Mouse (Mus musculus) limb, embryonic 10.5 days (tissue): ENCODE measurements at regions not wholly inside any gene's neighbourhood (a gene's known extent, or its start where the extent isn't known, plus 50 kb on each side); places are given as distances from the start of the nearest gene placed in this dataset.

Source experiments
- DNase-seq: peaks from one replicate; pipeline ENCODE4 v3.0.0-alpha.2; 2017; ENCODE audit warnings: low spot score
- H3K27ac ChIP-seq: fragments of 300-500 bp; sonication (generic); 2 replicates; pipeline ENCODE4 v1.5.1; 2016; ENCODE audit warnings: mild to moderate bottlenecking
- H3K27me3 ChIP-seq: fragments of 300-500 bp; sonication (generic); 2 replicates; pipeline ENCODE4 v1.6.1; 2016; ENCODE audit warnings: low read depth, mild to moderate bottlenecking; ENCODE audit not compliant: poor library complexity, severe bottlenecking
- H3K36me3 ChIP-seq: fragments of 300-500 bp; sonication (generic); 2 replicates; pipeline ENCODE4 v1.6.1; 2016; ENCODE audit warnings: mild to moderate bottlenecking, moderate library complexity
- H3K4me1 ChIP-seq: fragments of 300-500 bp; sonication (generic); 2 replicates; pipeline ENCODE4 v1.6.1; 2016
- H3K4me3 ChIP-seq: fragments of 300-500 bp; sonication (generic); 2 replicates; pipeline ENCODE4 v1.5.1; 2016; ENCODE audit warnings: mild to moderate bottlenecking, moderate library complexity
- H3K9me3 ChIP-seq: fragments of 300-500 bp; sonication (generic); replicated peaks from 2 replicates; pipeline ENCODE4 v1.6.1; 2016; ENCODE audit warnings: mild to moderate bottlenecking
- WGBS: fragments of 180-500 bp; shearing (Covaris S2); methylation state at CpG from one replicate; pipeline ENCODE4 v1.1.7; 2016; 5-methylcytosine and 5-hydroxymethylcytosine counted together

GRCm38 (mm10) chr4:71283147-71283546 is 474.6 kb downstream of the Gm11232 start:
- Histone ChIP-seq H3K4me3 (no peak overlapping the region), H3K36me3 (no peaks in the 10 kb centered on the region), H3K4me1 (no peaks in the 10 kb centered on the region), H3K27me3 (no peaks in the 10 kb centered on the region), H3K9me3 (no peaks in the 10 kb centered on the region), H3K27ac (no peak overlapping the region)
- WGBS: 94% methylated on average over 1 of the region's 1 CpGs
- DNase-seq: no peak

GRCm38 (mm10) chr4:71279710-71280109 is 478.1 kb downstream of the Gm11232 start:
- Histone ChIP-seq H3K27ac (no peak overlapping the region), H3K27me3 (no peaks in the 10 kb centered on the region), H3K36me3 (no peaks in the 10 kb centered on the region), H3K4me1 (no peaks in the 10 kb centered on the region), H3K9me3 (no peaks in the 10 kb centered on the region), H3K4me3 (no peak overlapping the region)
- DNase-seq: no peak
- WGBS: 73% methylated on average over 1 of the region's 1 CpGs

- H3K4me1 ChIP-seq: no peaks in the 10 kb centered on the region
- DNase-seq: no peak
- H3K27ac ChIP-seq: no peak overlapping the region
- no peaks in the 10 kb centered on the region for H3K36me3 ChIP-seq
- 84% methylated on average over 2 of the region's 2 CpGs for WGBS
- no peak overlapping the region for H3K4me3 ChIP-seq
- no peaks in the 10 kb centered on the region for H3K27me3 ChIP-seq
- no peaks in the 10 kb centered on the region for H3K9me3 ChIP-seq
Measured at GRCm38 (mm10) chr4:71259897-71260296, 497.9 kb downstream of the Gm11232 start.

DNA sequence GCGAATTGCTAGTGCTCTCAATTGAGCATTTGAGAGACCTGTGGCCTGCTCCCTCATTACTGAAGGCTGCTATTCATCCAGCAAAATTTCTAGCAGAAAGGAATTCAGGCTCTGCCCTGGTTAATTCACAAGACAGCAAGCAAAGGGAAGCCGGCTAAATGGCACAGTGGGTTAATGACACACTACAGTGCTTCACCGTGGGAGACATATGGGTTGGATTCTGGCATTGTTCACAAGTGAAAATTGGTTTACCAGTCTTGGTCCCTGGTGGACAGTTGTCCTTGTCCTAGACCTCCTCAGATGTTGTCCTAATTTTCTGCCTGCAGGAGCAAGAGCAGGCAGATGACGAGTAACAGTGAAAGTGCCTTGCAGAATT is 527.3 kb downstream of the Gm11232 start:
- no peaks in the 10 kb centered on the region for H3K36me3 ChIP-seq
- no peaks in the 10 kb centered on the region for H3K27me3 ChIP-seq
- H3K4me1 ChIP-seq: no peaks in the 10 kb centered on the region
- DNase-seq: no peak
- H3K4me3 ChIP-seq: no peak overlapping the region
- H3K27ac ChIP-seq: no peak overlapping the region
- WGBS: 76% methylated on average over 4 of the region's 4 CpGs
- H3K9me3 ChIP-seq: no peaks in the 10 kb centered on the region

DNA sequence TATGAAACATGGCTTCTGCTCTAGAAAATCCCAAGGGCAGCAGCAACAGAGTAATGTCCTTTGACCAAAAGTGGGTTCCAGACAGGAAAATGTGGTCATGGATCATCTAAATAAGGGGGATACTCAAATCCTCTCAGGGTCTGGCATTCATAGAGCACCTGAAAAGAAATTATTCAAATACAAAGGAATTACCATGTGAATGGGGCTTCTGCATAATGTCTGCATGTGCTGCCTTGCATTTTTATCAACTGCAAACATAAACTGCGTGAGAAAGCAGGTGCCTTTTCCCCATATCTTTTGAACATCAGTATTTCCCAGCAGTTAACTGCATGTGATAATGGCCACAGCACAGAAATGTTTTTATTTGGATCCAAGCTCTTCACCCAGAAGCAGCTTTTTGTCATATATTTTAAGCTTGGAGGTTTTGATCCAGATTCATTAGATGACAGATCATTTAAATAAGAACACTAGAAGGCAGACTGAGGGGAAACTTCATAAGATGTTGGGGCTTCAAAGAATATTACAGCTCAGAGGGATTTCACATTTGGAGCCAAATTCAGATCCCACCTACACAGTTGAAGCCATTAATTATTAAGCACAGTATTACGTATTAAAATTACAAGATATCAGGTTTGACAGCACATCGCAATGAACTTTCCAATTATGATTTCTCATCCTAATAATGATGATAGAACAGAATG is 527.8 kb downstream of the Gm11232 start:
- no peak for DNase-seq
- Histone ChIP-seq H3K4me1 (no peaks in the 10 kb centered on the region), H3K27me3 (no peaks in the 10 kb centered on the region), H3K9me3 (no peaks in the 10 kb centered on the region), H3K36me3 (no peaks in the 10 kb centered on the region), H3K4me3 (no peak overlapping the region), H3K27ac (no peak overlapping the region)
- WGBS: 90% methylated on average over 3 of the region's 3 CpGs

DNA sequence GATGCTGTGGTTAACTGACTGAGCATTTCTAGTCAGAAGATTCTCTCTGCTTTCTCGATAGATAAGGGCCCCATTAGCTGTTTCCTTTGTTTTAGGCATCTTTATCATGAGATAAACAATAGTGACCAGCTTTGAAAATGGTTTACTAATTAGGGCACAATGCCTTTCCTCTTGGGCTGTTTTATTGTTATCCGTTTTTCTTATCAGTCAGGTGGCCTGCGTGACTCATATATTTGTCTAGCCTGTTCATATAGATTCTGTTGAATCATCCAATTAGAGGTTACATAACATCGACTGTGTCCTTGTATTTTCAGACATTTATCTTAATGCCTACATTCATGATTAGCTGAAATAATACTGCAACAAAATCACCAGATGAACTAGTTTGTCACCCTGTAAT is 531.1 kb downstream of the Gm11232 start:
- Histone ChIP-seq H3K36me3 (no peaks in the 10 kb centered on the region), H3K4me1 (no peaks in the 10 kb centered on the region), H3K27me3 (no peaks in the 10 kb centered on the region), H3K27ac (no peak overlapping the region), H3K9me3 (no peaks in the 10 kb centered on the region), H3K4me3 (no peak overlapping the region)
- no peak for DNase-seq
- WGBS: 93% methylated on average over 4 of the region's 4 CpGs

- no peak for DNase-seq
- Histone ChIP-seq H3K9me3 (no peaks in the 10 kb centered on the region), H3K4me1 (no peaks in the 10 kb centered on the region), H3K27ac (no peak overlapping the region), H3K27me3 (no peaks in the 10 kb centered on the region), H3K36me3 (no peaks in the 10 kb centered on the region), H3K4me3 (no peak overlapping the region)
- 82% methylated on average over 3 of the region's 3 CpGs for whole genome bisulfite sequencing
Measured at GRCm38 (mm10) chr4:71218060-71218459, 539.7 kb downstream of the Gm11232 start.

DNA sequence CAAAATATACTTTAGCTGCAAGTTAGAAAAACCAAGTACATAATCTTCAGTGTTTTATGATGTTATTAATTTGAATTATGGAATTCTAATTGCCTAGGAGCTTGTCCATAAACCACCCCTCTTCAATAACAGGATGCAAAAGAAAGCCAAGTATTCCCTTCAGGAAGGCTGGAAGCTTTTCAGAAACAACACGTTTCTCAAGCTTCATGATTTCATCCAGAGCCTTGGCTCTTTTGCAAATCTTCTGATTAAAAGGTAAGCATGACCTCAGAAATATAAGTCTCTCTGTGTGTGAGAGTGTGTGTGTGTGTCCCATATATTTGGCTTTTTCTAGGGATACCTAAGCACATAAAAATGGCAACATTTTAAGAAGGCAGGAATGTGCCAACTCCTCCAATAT is 570.0 kb downstream of the Gm11232 start:
- Histone ChIP-seq H3K9me3 (no peaks in the 10 kb centered on the region), H3K4me1 (no peaks in the 10 kb centered on the region), H3K36me3 (no peaks in the 10 kb centered on the region), H3K27me3 (no peaks in the 10 kb centered on the region), H3K27ac (no peak overlapping the region), H3K4me3 (no peak overlapping the region)
- 84% methylated on average over 1 of the region's 1 CpGs for WGBS
- no peak for DNase-seq

DNA sequence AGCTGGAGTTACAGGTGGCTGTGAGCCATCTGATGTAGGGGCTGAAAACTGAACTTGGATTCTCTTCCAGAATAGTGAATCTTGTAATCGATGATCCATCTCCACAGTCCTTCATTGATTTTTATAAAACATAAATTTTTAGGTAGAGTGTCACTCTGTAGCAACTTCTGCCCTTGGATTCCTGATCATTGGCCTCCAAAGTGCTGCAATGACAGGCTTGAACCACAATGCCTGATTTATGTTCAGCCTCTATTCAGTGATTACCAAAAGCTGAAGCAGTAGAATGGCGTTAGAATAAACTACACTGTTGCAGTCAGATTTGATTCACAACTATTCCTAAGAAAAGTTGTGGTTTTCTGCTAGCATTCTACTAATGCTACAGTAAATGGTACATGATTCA is 580.1 kb downstream of the Gm11232 start:
- H3K4me3 ChIP-seq: no peak overlapping the region
- H3K27ac ChIP-seq: no peak overlapping the region
- no peaks in the 10 kb centered on the region for H3K4me1 ChIP-seq
- H3K36me3 ChIP-seq: no peaks in the 10 kb centered on the region
- no peak for DNase-seq
- no peaks in the 10 kb centered on the region for H3K9me3 ChIP-seq
- H3K27me3 ChIP-seq: no peaks in the 10 kb centered on the region
- WGBS: 92% methylated on average over 2 of the region's 2 CpGs

DNA sequence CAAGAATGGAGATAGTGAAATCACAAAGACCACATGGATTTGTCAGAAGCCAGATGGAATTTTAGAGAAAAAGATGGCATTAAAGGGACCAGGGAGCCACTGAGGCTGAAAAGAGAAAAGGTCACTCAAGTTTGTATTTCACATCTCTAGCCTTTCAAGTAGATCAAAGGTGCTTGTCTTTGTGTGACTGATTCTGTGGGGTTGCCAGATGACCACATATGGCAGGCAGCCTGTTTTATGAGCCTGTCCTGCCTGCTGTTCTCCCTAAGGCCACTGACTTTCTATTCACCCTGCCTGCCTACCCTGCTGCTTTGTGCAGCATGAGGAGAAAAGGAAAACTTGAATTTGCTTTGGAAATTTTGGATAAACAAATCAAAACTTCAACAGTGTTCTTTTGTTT is 592.0 kb downstream of the Gm11232 start:
- H3K9me3 ChIP-seq: no peaks in the 10 kb centered on the region
- no peak overlapping the region for H3K4me3 ChIP-seq
- H3K36me3 ChIP-seq: no peaks in the 10 kb centered on the region
- H3K27me3 ChIP-seq: no peaks in the 10 kb centered on the region
- no peaks in the 10 kb centered on the region for H3K4me1 ChIP-seq
- H3K27ac ChIP-seq: no peak overlapping the region
- DNase-seq: no peak

- H3K27ac ChIP-seq: no peak overlapping the region
- 53% methylated on average over 1 of the region's 1 CpGs for WGBS
- H3K36me3 ChIP-seq: no peaks in the 10 kb centered on the region
- no peak overlapping the region for H3K4me3 ChIP-seq
- H3K9me3 ChIP-seq: no peaks in the 10 kb centered on the region
- H3K27me3 ChIP-seq: peaks cover 8% of the 10 kb centered on the region; the same call in 1 of the 2 replicates
- no peak for DNase-seq
- H3K4me1 ChIP-seq: peaks cover 27% of the 10 kb centered on the region
Measured at GRCm38 (mm10) chr4:71131670-71132317, 597.0 kb upstream of the Megf9 start.

DNA sequence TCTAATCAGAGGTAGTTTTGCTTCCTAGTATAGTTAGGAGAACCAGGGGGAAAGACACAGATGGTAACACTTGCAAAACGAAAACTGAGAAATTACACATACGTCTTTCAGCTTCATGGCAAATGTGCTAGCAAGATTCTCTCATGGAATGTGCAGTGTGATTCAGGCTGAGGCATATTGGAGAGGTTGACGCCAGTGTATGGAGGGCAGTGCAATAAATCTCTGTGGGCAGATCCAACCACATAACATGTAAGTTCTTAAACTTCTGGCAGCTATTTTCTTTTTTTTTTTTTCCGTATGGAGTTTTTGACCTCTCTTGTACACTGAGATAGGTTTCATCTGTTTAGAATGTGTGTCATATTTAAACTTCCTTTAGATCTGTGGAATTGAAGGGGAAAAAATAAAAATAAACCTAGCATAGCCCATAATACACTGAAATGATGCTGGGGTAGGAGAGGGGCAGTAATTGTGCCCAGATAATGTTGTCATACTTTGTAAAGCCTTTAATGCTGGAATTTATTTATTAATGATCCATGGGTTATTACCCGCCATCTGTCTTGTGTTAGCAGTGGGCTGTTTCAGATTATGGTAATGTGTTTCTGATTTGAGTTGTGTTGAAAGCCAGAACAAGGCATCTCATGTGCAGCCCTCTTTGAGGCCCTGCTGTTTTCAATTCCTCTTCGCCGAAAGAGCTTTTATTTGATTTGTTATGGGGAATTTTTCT is 596.3 kb upstream of the Megf9 start:
- H3K27ac ChIP-seq: no peak overlapping the region
- peak; percentile 68 for DNase-seq

DNA sequence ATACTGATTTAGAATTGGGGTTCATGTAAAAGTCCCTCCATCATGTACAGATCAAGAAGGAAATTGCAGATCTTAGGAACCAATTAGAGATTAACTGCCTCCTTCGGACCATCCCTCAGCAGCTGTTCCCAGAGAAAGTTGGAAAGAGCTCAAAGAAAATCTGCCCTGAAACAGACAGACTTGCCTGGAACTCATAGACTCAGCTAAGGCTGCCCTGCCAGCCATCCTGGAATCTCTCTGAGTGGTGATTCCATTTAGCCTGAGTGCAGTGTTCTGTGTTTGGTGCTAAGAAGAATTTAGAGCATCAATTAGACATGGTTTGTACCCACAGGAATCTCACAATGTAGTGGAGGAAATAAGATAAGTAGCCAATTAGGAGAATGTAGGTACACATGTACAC is 594.5 kb upstream of the Megf9 start:
- Histone ChIP-seq H3K27ac (no peak overlapping the region), H3K27me3 (peaks cover 8% of the 10 kb centered on the region; the same call in 1 of the 2 replicates), H3K4me3 (no peak overlapping the region), H3K4me1 (peaks cover 27% of the 10 kb centered on the region), H3K9me3 (no peaks in the 10 kb centered on the region), H3K36me3 (no peaks in the 10 kb centered on the region)
- DNase-seq: no peak
- 28% methylated on average over 1 of the region's 1 CpGs for WGBS

More for the DNA sequence above, 596.3 kb upstream of the Megf9 start:
- 15% methylated on average over 7 of the region's 7 CpGs for WGBS
- peaks cover 27% of the 10 kb centered on the region for H3K4me1 ChIP-seq
- H3K36me3 ChIP-seq: no peaks in the 10 kb centered on the region
- H3K27me3 ChIP-seq: peaks cover 8% of the 10 kb centered on the region; the same call in 1 of the 2 replicates
- H3K4me3 ChIP-seq: no peak overlapping the region
- no peaks in the 10 kb centered on the region for H3K9me3 ChIP-seq
